Mouse (Mus musculus) spleen, adult 10 weeks (tissue): Measurements from ENCODE around the gene Gng12. TPM values are rescaled to one million over a fixed set of nuclear protein-coding genes. Genes with fewer than 3 reads are reported as not detected.

ENCODE experiments used
- polyA plus RNA-seq: library from polyadenylated mRNA; stranded (reverse); fragments of 350-450 nt; fragmentation: Illumina TruSeq; extraction: RNeasy Lipid Tissue Mini Kit (QIAGEN cat#74804); gene quantifications from one replicate; pipeline ENCODE4 v1.2.3, GENCODE M21; 2015; ENCODE audit warnings: low replicate concordance; ENCODE audit not compliant: insufficient read depth

The Gng12 gene
- 43.4 TPM for polyA plus RNA-seq

DNA sequence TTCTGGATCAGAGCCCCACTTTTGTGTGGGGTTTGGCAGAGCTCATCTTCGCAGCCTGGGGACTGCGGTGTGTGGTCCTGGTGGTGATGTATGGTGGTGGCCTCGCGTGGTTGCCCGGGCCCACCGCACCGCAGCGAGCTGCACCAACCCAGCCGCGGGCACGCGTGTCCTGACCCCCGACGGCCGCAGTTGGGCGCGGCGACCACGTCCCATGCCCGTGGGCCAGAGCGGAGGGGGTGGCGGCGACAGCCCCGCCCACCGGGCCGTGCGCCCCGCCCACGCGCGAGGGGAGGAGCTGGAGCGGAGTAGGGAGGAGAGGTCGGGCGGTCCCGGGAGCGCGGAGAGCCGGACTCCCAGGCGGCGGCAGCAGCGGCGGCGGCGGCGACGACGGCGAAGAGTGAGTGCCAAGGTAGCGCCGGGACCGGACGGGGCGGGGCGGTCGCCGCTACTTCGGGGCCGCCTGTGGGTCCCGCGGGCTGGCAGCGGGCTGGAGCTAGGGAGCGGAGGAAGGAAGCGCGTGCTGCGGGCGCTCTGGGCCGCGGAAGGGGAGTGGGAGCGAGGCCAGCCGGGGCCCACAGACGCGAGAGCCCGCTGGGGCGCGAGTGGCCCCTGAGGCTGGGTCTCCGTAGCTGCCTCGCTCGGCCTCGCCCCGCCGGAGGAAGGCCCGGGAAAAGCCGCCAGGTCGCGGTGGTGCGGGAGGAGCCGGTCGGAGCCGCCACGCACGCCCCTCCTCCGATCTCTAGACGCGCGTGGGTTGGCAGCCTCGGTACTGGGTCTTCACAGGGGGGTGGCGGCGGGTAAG lies at the start of gene Gng12:
Gene Gng12 (plus strand): TSS at position 279 of the 802 bp plus-strand sequence.

DNA sequence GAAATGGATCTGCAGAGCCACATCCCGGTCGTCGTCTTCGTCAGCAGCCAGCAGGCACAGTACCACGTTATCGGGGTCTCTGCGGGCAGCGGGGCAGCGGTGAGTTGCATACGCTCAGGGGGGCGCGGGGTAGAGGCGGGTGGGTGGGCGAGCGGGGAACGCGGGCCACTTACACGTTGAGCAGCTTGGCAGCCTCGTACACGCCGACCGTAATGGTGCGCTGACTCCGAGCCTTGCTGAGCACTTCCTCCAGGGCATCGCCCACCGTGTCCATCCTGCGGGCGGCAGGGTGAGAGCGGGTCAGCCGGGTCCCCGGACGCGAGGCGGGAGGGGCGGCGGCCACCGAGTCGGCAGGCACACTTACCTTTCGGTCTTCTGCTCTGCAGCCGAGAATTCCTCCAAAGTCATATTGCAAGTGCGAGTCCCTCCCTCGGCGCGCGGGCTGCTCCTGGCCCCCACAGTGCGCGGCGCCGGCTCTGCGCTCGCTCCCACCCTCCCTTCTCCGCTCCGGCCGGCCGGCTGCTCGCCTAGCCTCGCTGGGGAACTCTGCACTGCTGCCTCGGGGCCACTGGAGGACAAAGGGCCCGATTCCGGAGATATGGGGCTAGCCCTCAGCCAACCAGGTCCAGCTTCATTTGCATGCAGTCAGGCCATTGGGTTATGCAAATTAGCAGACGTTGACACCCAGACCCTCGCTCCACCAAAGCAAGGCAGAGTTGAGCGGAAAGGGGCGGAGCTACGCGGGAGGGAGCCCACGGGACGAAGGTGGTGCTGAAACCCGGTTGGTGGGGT lies 140.8 kb downstream of the Gng12 start, which contains the start of gene Gadd45a:
Gene Gadd45a (minus strand): TSS at position 621 of the 792 bp plus-strand sequence.

Other genes starting within 250 kb of the Gng12 start
- gene Vmn1r35, start 210.5 kb upstream of the Gng12 start, polyA plus RNA-seq = not detected
- not detected for gene Vmn1r36, start 177.2 kb upstream of the Gng12 start, polyA plus RNA-seq
- not detected for gene Vmn1r37, start 167.0 kb upstream of the Gng12 start, polyA plus RNA-seq
- gene Vmn1r38, start 113.8 kb upstream of the Gng12 start, polyA plus RNA-seq = not detected
- gene Vmn1r39, start 85.8 kb upstream of the Gng12 start, polyA plus RNA-seq = not detected
- 22.7 TPM for gene Gadd45a, start 141.1 kb downstream of the Gng12 start, polyA plus RNA-seq